Mouse (Mus musculus): ENCODE results near the gene Lrrtm4. TPM values are rescaled to one million over a fixed set of nuclear protein-coding genes. Genes with fewer than 3 reads are reported as not detected.

The Lrrtm4 gene
- polyA plus RNA-seq, 1 experiment from 2014 or later = 1.3 TPM

DNA sequence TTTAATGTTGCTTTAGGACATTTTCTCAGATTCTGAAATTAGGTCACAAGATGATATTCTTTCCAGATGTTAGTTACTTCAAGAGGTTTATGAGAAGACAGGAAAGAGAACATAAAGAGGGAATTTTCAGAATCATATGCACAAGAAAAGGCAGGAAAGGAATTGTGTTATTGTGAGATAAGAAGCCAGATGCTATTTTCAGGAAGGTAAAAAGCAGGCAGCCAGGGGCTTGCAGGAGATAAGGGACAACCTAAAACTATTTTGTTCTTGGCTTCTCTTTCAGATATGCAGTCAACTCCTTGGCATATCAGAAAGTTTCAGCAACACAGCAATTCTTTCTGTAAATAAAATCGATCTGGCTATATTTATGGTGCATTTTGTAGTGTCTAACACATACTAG is 338.4 kb downstream of the Lrrtm4 start:
- H3K27me3 ChIP-seq (ENCODE audit: control insufficient read depth, insufficient read depth, low read length) = no peaks in the 10 kb centered on the region
- H3K4me1 ChIP-seq (ENCODE audit: control insufficient read depth, insufficient read depth, low read length) = no peaks in the 10 kb centered on the region
- no peaks in the 10 kb centered on the region for H3K9me3 ChIP-seq (ENCODE audit: control insufficient read depth, low read length)
- H3K9ac ChIP-seq (ENCODE audit: low read length) = no peak overlapping the region
- WGBS = 91% methylated on average over 1 of the region's 1 CpGs
- ATAC-seq (ENCODE audit: insufficient number of reproducible peaks, low FRiP score, low TSS enrichment, low read depth) (no peak), DNase-seq (ENCODE audit: low spot score) (no peak)
- H3K36me3 ChIP-seq (ENCODE audit: control insufficient read depth, insufficient read depth, low read length) = no peaks in the 10 kb centered on the region
- H3K27ac ChIP-seq (replicated peaks; ENCODE audit: low read depth, low read length) = no peak overlapping the region
- H3K4me2 ChIP-seq (ENCODE audit: low read depth, severe bottlenecking) = no peak overlapping the region
- H3K4me3 ChIP-seq (ENCODE audit: low read depth, low read length) = no peak overlapping the region

- Histone ChIP-seq H3K9ac (ENCODE audit: low read length) (no peak overlapping the region), H3K4me3 (ENCODE audit: low read depth, low read length) (no peak overlapping the region), H3K9me3 (ENCODE audit: control insufficient read depth, low read length) (no peaks in the 10 kb centered on the region), H3K4me1 (ENCODE audit: control insufficient read depth, insufficient read depth, low read length) (no peaks in the 10 kb centered on the region), H3K27ac (replicated peaks; ENCODE audit: low read depth, low read length) (no peak overlapping the region), H3K4me2 (ENCODE audit: low read depth, severe bottlenecking) (no peak overlapping the region), H3K36me3 (ENCODE audit: control insufficient read depth, insufficient read depth, low read length) (no peaks in the 10 kb centered on the region), H3K27me3 (ENCODE audit: control insufficient read depth, insufficient read depth, low read length) (no peaks in the 10 kb centered on the region)
- no peak for DNase-seq (ENCODE audit: low spot score)
- ATAC-seq (ENCODE audit: insufficient number of reproducible peaks, low FRiP score, low TSS enrichment, low read depth) = no peak
These were observed 344.9 kb downstream of the Lrrtm4 start for GRCm38 (mm10) chr6:80363593-80363992.

DNA sequence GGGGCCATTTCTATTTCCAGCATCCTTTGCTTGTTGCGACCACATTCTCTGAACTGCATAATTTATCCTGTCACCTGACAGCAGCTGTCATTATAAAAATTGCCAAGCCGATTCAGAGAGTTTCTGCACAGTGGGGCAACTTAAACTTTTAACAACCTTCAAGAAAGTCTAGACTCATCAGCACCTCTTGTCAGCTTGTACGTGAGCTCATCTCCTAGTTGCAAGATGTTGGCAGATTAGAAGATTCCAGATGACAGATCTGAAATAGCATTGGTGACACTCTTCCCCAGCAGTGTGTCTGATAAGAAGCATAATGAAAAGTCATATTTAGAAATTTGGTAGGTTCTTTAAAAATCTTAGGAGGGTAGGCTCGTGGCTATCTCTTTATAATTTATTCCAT is 347.9 kb downstream of the Lrrtm4 start:
- no peak overlapping the region for H3K9ac ChIP-seq (ENCODE audit: low read length)
- no peaks in the 10 kb centered on the region for H3K27me3 ChIP-seq (ENCODE audit: control insufficient read depth, insufficient read depth, low read length)
- H3K4me2 ChIP-seq (ENCODE audit: low read depth, severe bottlenecking) = no peak overlapping the region
- ATAC-seq (ENCODE audit: insufficient number of reproducible peaks, low FRiP score, low TSS enrichment, low read depth) = no peak
- no peak for DNase-seq (ENCODE audit: low spot score)
- no peaks in the 10 kb centered on the region for H3K36me3 ChIP-seq (ENCODE audit: control insufficient read depth, insufficient read depth, low read length)
- no peaks in the 10 kb centered on the region for H3K4me1 ChIP-seq (ENCODE audit: control insufficient read depth, insufficient read depth, low read length)
- no peak overlapping the region for H3K4me3 ChIP-seq (ENCODE audit: low read depth, low read length)
- no peaks in the 10 kb centered on the region for H3K9me3 ChIP-seq (ENCODE audit: control insufficient read depth, low read length)
- 74% methylated on average over 4 of the region's 4 CpGs for WGBS
- no peak overlapping the region for H3K27ac ChIP-seq (replicated peaks; ENCODE audit: low read depth, low read length)

DNA sequence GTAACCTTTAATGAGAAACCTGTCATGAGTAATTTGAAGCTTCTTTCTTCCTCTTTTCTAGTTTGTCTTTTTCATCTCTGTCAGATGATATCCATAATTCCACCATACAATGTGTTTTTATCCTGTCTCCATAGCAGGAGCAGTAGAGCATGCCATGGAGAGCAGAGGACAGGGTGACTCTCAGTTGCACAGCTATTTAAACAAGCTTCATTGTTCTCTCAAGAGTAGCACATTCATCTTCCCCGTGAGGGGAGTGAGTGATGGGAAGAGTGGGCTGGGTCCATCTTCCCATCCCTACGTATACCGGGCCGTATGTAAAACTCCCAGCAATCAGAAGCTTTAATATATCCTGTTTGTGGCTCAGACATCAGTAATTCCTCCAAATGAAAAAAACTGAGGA is 370.9 kb downstream of the Lrrtm4 start:
- H3K4me3 ChIP-seq (ENCODE audit: low read depth, low read length) = no peak overlapping the region
- H3K9me3 ChIP-seq (ENCODE audit: control insufficient read depth, low read length) = no peaks in the 10 kb centered on the region
- no peak overlapping the region for H3K4me2 ChIP-seq (ENCODE audit: low read depth, severe bottlenecking)
- no peaks in the 10 kb centered on the region for H3K36me3 ChIP-seq (ENCODE audit: control insufficient read depth, insufficient read depth, low read length)
- H3K4me1 ChIP-seq (ENCODE audit: control insufficient read depth, insufficient read depth, low read length) = no peaks in the 10 kb centered on the region
- WGBS = 81% methylated on average over 4 of the region's 4 CpGs
- no peak overlapping the region for H3K27ac ChIP-seq (replicated peaks; ENCODE audit: low read depth, low read length)
- no peaks in the 10 kb centered on the region for H3K27me3 ChIP-seq (ENCODE audit: control insufficient read depth, insufficient read depth, low read length)
- ATAC-seq (ENCODE audit: insufficient number of reproducible peaks, low FRiP score, low TSS enrichment, low read depth) (no peak), DNase-seq (ENCODE audit: low spot score) (no peak)
- H3K9ac ChIP-seq (ENCODE audit: low read length) = no peak overlapping the region

DNA sequence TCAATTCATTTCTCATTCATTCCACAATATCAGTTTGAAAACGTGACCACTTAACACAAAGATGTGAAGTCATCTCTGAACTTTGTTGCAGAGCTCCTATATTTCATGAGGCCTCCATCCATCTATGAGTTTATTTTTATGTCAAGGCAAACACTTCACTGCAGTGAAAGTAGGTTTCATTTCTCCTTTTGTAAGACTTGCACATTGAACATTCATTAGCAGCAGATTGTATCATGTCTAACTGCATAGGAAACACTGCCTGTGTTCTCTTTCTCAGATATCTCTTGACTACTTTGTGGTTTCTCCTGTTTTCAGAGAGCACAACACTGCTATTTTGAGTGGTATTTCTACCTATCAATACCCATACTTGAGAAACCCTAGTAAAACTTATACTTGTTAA is 388.1 kb downstream of the Lrrtm4 start:
- ATAC-seq (ENCODE audit: insufficient number of reproducible peaks, low FRiP score, low TSS enrichment, low read depth) = no peak
- H3K27ac ChIP-seq (replicated peaks; ENCODE audit: low read depth, low read length) = no peak overlapping the region

DNA sequence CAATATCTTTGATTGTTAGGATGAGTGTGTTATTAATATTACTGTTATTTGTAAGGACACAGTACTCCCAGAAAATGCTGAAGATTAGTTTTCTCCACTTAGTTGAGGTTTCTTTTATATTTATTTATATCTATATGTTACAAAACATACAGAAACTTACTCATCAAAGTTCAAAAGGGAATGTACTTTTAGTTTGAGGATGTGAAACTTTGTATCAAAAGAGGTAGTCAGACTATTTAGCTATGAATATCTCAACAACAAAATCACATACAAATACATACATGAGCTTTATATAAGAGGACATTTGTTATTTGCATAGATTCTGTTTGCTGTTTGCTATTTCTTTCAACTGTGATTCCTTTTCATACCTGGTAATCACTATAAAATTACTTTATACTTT is 421.5 kb downstream of the Lrrtm4 start:
- Histone ChIP-seq H3K4me2 (ENCODE audit: low read depth, severe bottlenecking) (no peak overlapping the region), H3K4me3 (ENCODE audit: low read depth, low read length) (no peak overlapping the region), H3K9ac (ENCODE audit: low read length) (no peak overlapping the region), H3K27ac (replicated peaks; ENCODE audit: low read depth, low read length) (no peak overlapping the region), H3K4me1 (ENCODE audit: control insufficient read depth, insufficient read depth, low read length) (no peaks in the 10 kb centered on the region), H3K9me3 (ENCODE audit: control insufficient read depth, low read length) (no peaks in the 10 kb centered on the region), H3K27me3 (ENCODE audit: control insufficient read depth, insufficient read depth, low read length) (no peaks in the 10 kb centered on the region), H3K36me3 (ENCODE audit: control insufficient read depth, insufficient read depth, low read length) (no peaks in the 10 kb centered on the region)
- DNase-seq (ENCODE audit: low spot score) = no peak
- no peak for ATAC-seq (ENCODE audit: insufficient number of reproducible peaks, low FRiP score, low TSS enrichment, low read depth)

More for the DNA sequence above, 388.1 kb downstream of the Lrrtm4 start:
- no peak for DNase-seq (ENCODE audit: low spot score)
- no peaks in the 10 kb centered on the region for H3K36me3 ChIP-seq (ENCODE audit: control insufficient read depth, insufficient read depth, low read length)
- no peaks in the 10 kb centered on the region for H3K27me3 ChIP-seq (ENCODE audit: control insufficient read depth, insufficient read depth, low read length)
- H3K4me2 ChIP-seq (ENCODE audit: low read depth, severe bottlenecking) = no peak overlapping the region
- 88% methylated on average over 1 of the region's 1 CpGs for WGBS
- H3K4me3 ChIP-seq (ENCODE audit: low read depth, low read length) = no peak overlapping the region
- no peaks in the 10 kb centered on the region for H3K4me1 ChIP-seq (ENCODE audit: control insufficient read depth, insufficient read depth, low read length)
- no peaks in the 10 kb centered on the region for H3K9me3 ChIP-seq (ENCODE audit: control insufficient read depth, low read length)
- no peak overlapping the region for H3K9ac ChIP-seq (ENCODE audit: low read length)

GRCm38 (mm10) chr6:80470546-80470945 is 451.9 kb downstream of the Lrrtm4 start:
- WGBS = 72% methylated on average over 4 of the region's 4 CpGs
- Histone ChIP-seq H3K4me1 (ENCODE audit: control insufficient read depth, insufficient read depth, low read length) (no peaks in the 10 kb centered on the region), H3K9ac (ENCODE audit: low read length) (no peak overlapping the region), H3K4me2 (ENCODE audit: low read depth, severe bottlenecking) (no peak overlapping the region), H3K27me3 (ENCODE audit: control insufficient read depth, insufficient read depth, low read length) (no peaks in the 10 kb centered on the region), H3K27ac (replicated peaks; ENCODE audit: low read depth, low read length) (no peak overlapping the region), H3K4me3 (ENCODE audit: low read depth, low read length) (no peak overlapping the region), H3K36me3 (ENCODE audit: control insufficient read depth, insufficient read depth, low read length) (no peaks in the 10 kb centered on the region), H3K9me3 (ENCODE audit: control insufficient read depth, low read length) (no peaks in the 10 kb centered on the region)
- ATAC-seq (ENCODE audit: insufficient number of reproducible peaks, low FRiP score, low TSS enrichment, low read depth) = no peak
- DNase-seq (ENCODE audit: low spot score) = no peak

DNA sequence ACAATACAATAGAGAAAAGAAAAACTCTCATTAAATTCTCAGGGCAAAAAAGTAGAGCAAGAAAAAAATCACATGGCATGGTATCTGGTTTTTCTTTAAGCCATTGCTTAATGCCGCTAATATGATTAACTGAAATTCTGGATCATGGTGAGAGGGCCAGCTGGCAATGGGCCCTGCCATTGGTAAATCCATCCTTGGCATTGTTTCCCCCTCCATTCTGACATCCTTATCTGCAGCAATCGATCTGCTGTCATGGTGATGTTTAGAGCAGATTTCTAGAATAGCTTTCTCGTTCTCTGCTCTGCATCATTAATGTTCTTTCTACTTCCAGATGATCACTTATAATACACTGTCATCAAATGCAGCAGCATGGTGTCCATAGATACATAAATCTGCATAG is 457.5 kb downstream of the Lrrtm4 start:
- no peaks in the 10 kb centered on the region for H3K36me3 ChIP-seq (ENCODE audit: control insufficient read depth, insufficient read depth, low read length)
- H3K9ac ChIP-seq (ENCODE audit: low read length) = no peak overlapping the region
- H3K27me3 ChIP-seq (ENCODE audit: control insufficient read depth, insufficient read depth, low read length) = no peaks in the 10 kb centered on the region
- no peak overlapping the region for H3K4me2 ChIP-seq (ENCODE audit: low read depth, severe bottlenecking)
- 83% methylated on average over 3 of the region's 3 CpGs for WGBS
- H3K4me3 ChIP-seq (ENCODE audit: low read depth, low read length) = no peak overlapping the region
- ATAC-seq (ENCODE audit: insufficient number of reproducible peaks, low FRiP score, low TSS enrichment, low read depth) (no peak), DNase-seq (ENCODE audit: low spot score) (no peak)
- no peaks in the 10 kb centered on the region for H3K4me1 ChIP-seq (ENCODE audit: control insufficient read depth, insufficient read depth, low read length)
- no peak overlapping the region for H3K27ac ChIP-seq (replicated peaks; ENCODE audit: low read depth, low read length)
- H3K9me3 ChIP-seq (ENCODE audit: control insufficient read depth, low read length) = no peaks in the 10 kb centered on the region

DNA sequence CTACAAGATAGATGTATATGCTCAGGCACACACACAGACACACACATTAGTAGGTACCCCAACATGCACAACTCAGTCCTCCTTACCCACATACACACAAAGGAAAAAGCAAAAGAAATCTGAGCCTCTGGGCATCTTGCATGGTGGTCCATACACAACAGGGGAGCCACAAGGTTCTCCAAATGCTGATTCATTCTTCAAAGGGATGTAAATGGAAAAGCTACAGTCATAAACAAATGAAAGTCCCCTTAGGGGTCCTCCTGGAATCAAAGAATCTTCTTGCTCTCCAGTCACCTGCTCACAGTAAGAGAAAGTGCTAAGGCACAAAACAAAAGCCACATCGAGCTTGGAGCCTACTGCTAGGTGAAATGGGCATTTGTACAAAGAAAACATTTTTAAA is 526.3 kb downstream of the Lrrtm4 start:
- WGBS = 17% methylated on average over 1 of the region's 1 CpGs
- Histone ChIP-seq H3K36me3 (ENCODE audit: control insufficient read depth, insufficient read depth, low read length) (no peaks in the 10 kb centered on the region), H3K27me3 (ENCODE audit: control insufficient read depth, insufficient read depth, low read length) (no peaks in the 10 kb centered on the region), H3K4me3 (ENCODE audit: low read depth, low read length) (no peak overlapping the region), H3K27ac (replicated peaks; ENCODE audit: low read depth, low read length) (no peak overlapping the region), H3K9ac (ENCODE audit: low read length) (no peak overlapping the region), H3K4me2 (ENCODE audit: low read depth, severe bottlenecking) (no peak overlapping the region), H3K4me1 (ENCODE audit: control insufficient read depth, insufficient read depth, low read length) (no peaks in the 10 kb centered on the region), H3K9me3 (ENCODE audit: control insufficient read depth, low read length) (no peaks in the 10 kb centered on the region)
- no peak for ATAC-seq (ENCODE audit: insufficient number of reproducible peaks, low FRiP score, low TSS enrichment, low read depth)
- DNase-seq (ENCODE audit: low spot score) = no peak
